Mouse (Mus musculus) neural tube, embryonic 14.5 days (tissue): ENCODE results near the gene Serpinb3c. TPM values are rescaled to one million over a fixed set of nuclear protein-coding genes. Genes with fewer than 3 reads are reported as not detected.
"Not testable (repeated sequence)": the region's sequence is repeated elsewhere in the genome, so short reads cannot be mapped to it uniquely, and the experiment has no call there.

Experiments used
- ATAC-seq: fragments of 200-750 bp; cut with Nextera tagmentation; 2 replicates; pipeline ENCODE4 v1.8.0; 2017; ENCODE audit warnings: low read depth, mild to moderate bottlenecking, moderate TSS enrichment, moderate library complexity
- H3K27ac ChIP-seq: fragments of 300-500 bp; sonication (generic); 2 replicates; pipeline ENCODE4 v1.5.1; 2014; ENCODE audit warnings: low read depth, mild to moderate bottlenecking, control low read depth, low read length, moderate library complexity, mixed read lengths
- H3K27me3 ChIP-seq: fragments of 300-500 bp; sonication (generic); 2 replicates; pipeline ENCODE4 v1.6.1; 2014; ENCODE audit warnings: low read length; ENCODE audit not compliant: control insufficient read depth, insufficient read depth
- H3K36me3 ChIP-seq: fragments of 300-500 bp; sonication (generic); 2 replicates; pipeline ENCODE4 v1.6.1; 2014; ENCODE audit warnings: low read length, mixed read lengths; ENCODE audit not compliant: control insufficient read depth, insufficient read depth
- H3K4me1 ChIP-seq: fragments of 300-500 bp; sonication (generic); 2 replicates; pipeline ENCODE4 v1.6.1; 2014; ENCODE audit warnings: low read length; ENCODE audit not compliant: control insufficient read depth, insufficient read depth
- H3K4me2 ChIP-seq: fragments of 300-500 bp; sonication (generic); 2 replicates; pipeline ENCODE4 v1.6.1; 2014; ENCODE audit warnings: mild to moderate bottlenecking, low read depth, low read length, control low read depth
- H3K4me3 ChIP-seq: fragments of 300-500 bp; sonication (generic); 2 replicates; pipeline ENCODE4 v1.5.1; 2014; ENCODE audit warnings: low read depth, low read length, control low read depth, mixed read lengths
- H3K9ac ChIP-seq: fragments of 300-500 bp; sonication (generic); replicated peaks from 2 replicates; pipeline ENCODE4 v1.6.1; 2014; ENCODE audit warnings: low read depth, mild to moderate bottlenecking, control low read depth, low read length, mixed read lengths
- H3K9me3 ChIP-seq: fragments of 300-500 bp; sonication (generic); 2 replicates; pipeline ENCODE4 v1.6.1; 2016; ENCODE audit warnings: low read length; ENCODE audit not compliant: control insufficient read depth
- WGBS: fragments of 180-500 bp; shearing (Covaris S2); extraction: QIAGEN DNeasy Blood & Tissue Kit; methylation state at CpG from one replicate; pipeline ENCODE4 v1.1.7; 2014; 5-methylcytosine and 5-hydroxymethylcytosine counted together
- polyA plus RNA-seq: library from polyadenylated mRNA; unstranded; fragments of >200 nt; fragmentation: Nextera tagmentation; extraction: Ambion mirVana; gene quantifications from 2 replicates; pipeline ENCODE4 v1.2.1, GENCODE M21; 2014

Gene Serpinb3c
- polyA plus RNA-seq = not detected in 2 replicates

GRCm38 (mm10) chr1:107278261-107278660 is at the start of gene Serpinb3c, which contains the start of gene Serpinb3b:
TSS of gene Serpinb3c (minus strand) at chr1:107278371.
TSS of gene Serpinb3b (minus strand) at chr1:107278361.
- not testable (repeated sequence) for H3K9ac ChIP-seq, H3K4me3 ChIP-seq, ATAC-seq, H3K27me3 ChIP-seq, H3K36me3 ChIP-seq, H3K27ac ChIP-seq, H3K9me3 ChIP-seq, H3K4me1 ChIP-seq, H3K4me2 ChIP-seq

- ATAC-seq, H3K27ac ChIP-seq, H3K4me2 ChIP-seq, H3K9me3 ChIP-seq, H3K27me3 ChIP-seq, H3K36me3 ChIP-seq, H3K9ac ChIP-seq, H3K4me3 ChIP-seq, H3K4me1 ChIP-seq: not testable (repeated sequence)
- 53% methylated on average over 3 of the region's 3 CpGs for WGBS
These were observed 35.0 kb downstream of the Serpinb3c start for GRCm38 (mm10) chr1:107243170-107243569.

Other genes with a start within 250 kb of the Serpinb3c start
- gene Serpinb3a, start 226.1 kb downstream of the Serpinb3c start, polyA plus RNA-seq = not detected in 2 replicates
- gene Serpinb3d, start 194.9 kb downstream of the Serpinb3c start, polyA plus RNA-seq = not detected in 2 replicates
- gene Serpinb3b, start within 50 bp of the Serpinb3c start, polyA plus RNA-seq = not detected in 2 replicates
- not detected in 2 replicates for gene Serpinb11, start 82.8 kb upstream of the Serpinb3c start, polyA plus RNA-seq
- gene Serpinb7, start 121.3 kb upstream of the Serpinb3c start, polyA plus RNA-seq = 0.28 TPM in 1 of 2 replicates, not detected in the other
- gene Serpinb2, start 233.1 kb upstream of the Serpinb3c start, polyA plus RNA-seq = 0.09 and 0.24 TPM in 2 replicates